Mouse (Mus musculus) adipocyte (in vitro differentiated cells): Measurements from ENCODE around the gene Mxra7.

ENCODE experiments used
- DNase-seq: peaks from one replicate; pipeline ENCODE4 v3.0.0-alpha.2; 2016; ENCODE audit warnings: low spot score

Gene Mxra7

GRCm38 (mm10) chr11:116775407-116775806 lies 52.4 kb downstream of the Mxra7 start, which contains the start of gene St6galnac1:
TSS of gene St6galnac1 (minus strand) at chr11:116775507.
- no peak for DNase-seq

- DNase-seq = no peak
Observed at GRCm38 (mm10) chr11:116773205-116773604, 54.6 kb downstream of the Mxra7 start.

DNA sequence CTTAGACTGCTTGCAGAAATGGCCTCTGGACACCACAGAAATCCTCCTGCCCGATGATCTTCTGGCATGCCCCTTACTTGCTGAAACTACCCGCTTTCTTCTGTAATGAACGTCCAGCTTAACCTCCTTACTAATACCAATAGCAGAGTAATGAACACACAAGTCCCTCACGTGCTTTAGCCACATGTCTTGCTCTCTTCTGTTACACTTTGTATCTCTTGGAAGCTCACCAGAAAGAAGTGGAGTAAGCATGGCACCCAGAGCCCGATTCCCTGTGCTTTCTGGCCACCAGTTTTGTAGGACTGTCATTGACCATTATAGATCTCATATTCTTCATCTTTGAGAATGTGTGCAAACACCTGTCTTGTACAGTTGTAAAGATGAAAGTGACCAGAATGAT lies 58.0 kb downstream of the Mxra7 start:
- DNase-seq = peak; percentile 64

- no peak for DNase-seq
Observed at GRCm38 (mm10) chr11:116764946-116765345, 62.9 kb downstream of the Mxra7 start.

- peak; percentile 71 for DNase-seq
Observed at GRCm38 (mm10) chr11:116764346-116764745, 63.5 kb downstream of the Mxra7 start.

DNA sequence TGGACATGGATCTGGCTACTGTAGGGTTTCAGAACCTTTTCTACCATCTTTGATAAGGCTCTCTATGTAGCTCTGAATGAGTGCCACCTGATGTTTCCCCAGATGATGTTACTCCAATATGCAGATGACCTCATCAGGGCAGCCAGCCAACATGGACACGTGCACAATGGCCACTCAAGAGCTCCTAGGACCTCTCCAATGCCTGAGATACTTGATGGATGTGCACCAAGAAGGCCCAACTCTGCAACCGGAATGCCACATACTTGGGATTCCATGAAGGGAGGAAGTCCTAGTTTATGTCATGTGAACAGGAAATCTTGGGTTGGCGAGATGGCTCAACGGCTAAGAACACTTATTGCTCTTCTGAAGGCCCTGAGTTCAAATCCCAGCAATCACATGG lies 72.7 kb downstream of the Mxra7 start:
- DNase-seq = no peak

DNA sequence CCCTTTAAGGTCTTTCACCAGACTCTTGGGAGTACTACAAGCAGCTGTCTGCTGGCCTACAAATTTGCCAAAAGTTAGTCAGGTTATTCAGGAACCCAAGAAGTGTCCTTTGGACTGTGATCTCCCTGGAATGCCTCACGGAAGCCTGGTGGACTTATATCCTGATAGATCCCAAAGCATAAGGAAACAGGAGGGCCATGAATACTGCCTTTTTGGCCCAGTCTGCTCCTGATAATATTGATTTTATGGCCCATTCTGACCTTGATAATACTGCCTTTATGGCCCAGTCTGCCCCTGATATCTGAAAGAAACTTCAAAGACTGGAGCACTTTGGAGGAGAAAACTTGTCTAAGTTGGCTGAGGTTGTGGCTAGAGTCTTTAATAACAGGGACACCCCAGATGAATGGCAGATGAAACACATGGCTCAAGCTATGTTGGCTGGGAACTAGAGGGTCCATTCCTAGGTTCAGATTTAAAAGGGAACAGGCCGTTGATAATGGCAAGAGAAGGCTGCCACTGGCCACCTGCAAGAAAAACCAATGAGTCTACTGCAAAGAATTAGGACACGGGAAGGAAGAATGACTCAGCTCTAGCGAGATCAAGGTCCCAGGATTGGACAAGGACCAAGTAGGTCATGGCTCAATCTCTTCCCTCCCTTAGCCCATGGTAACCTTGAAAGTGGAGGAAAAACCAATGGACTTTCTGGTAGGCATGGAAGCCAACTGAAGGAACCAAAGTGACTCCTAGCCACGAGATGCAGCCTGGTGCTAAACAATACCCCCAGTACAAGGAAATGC lies 74.0 kb downstream of the Mxra7 start:
- peak; percentile 71 for DNase-seq
